Mouse (Mus musculus): ENCODE data around the gene Trpc1. TPM values are rescaled to one million over a fixed set of nuclear protein-coding genes. Genes with fewer than 3 reads are reported as not detected.

Trpc1 gene
- 0.67 and 0.85 TPM in 2 replicates for polyA plus RNA-seq (2015; fragmentation: Nextera tagmentation; extraction: Ambion mirVana)

DNA sequence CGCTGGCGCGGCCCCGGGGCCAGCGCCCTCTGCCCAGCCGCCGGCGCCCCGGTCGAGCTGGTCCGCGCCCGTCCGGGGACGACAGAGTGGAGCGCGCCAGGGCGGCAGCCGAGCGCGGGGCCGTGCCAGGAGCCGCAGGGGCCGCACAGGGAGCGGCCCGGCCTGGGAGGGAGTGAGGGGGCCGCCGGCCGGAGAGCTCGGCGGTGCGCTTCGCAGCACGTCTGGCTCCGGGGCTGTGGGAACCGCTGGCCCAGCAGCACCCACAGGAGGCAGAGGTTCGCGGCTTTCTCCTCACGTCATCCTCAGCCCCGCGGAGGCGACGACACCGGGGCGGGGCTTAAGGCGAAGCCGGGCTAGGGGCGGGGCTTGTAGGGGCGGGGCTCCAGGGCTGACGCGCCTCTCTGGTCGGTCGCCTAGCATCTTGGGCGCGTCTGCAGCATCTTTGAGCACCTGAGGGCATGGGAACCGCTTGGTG lies at the start of gene Trpc1:
Gene Trpc1, minus strand, starts transcription at position 339 of the 475 bp plus-strand sequence.

Other genes with a start within 250 kb of the Trpc1 start
- gene U2surp, start 238.4 kb downstream of the Trpc1 start, polyA plus RNA-seq (2015; fragmentation: Nextera tagmentation; extraction: Ambion mirVana) = 53.9 and 58.1 TPM in 2 replicates
- 0.26 and 0.50 TPM in 2 replicates for gene Paqr9, start 190.7 kb downstream of the Trpc1 start, polyA plus RNA-seq (2015; fragmentation: Nextera tagmentation; extraction: Ambion mirVana)
- 1.4 and 3.6 TPM in 2 replicates for gene Pcolce2, start 112.8 kb downstream of the Trpc1 start, polyA plus RNA-seq (2015; fragmentation: Nextera tagmentation; extraction: Ambion mirVana)
- 0.30 and 0.33 TPM in 2 replicates for gene Pls1, start 94.9 kb upstream of the Trpc1 start, polyA plus RNA-seq (2015; fragmentation: Nextera tagmentation; extraction: Ambion mirVana)
- 4.4 and 5.6 TPM in 2 replicates for gene Atr, start 107.2 kb upstream of the Trpc1 start, polyA plus RNA-seq (2015; fragmentation: Nextera tagmentation; extraction: Ambion mirVana)
- gene Xrn1, start 204.4 kb upstream of the Trpc1 start, polyA plus RNA-seq (2015; fragmentation: Nextera tagmentation; extraction: Ambion mirVana) = 8.4 and 11.2 TPM in 2 replicates

Measured in skeletal muscle tissue, postnatal 0 days (tissue).